Mouse (Mus musculus): ENCODE measurements at regions not wholly inside any gene's neighbourhood (a gene's known extent, or its start where the extent isn't known, plus 50 kb on each side); places are given as distances from the start of the nearest gene placed in this dataset.

- TF ChIP-seq CTCF (conservative IDR thresholded peaks at IDR 0.05), result no peak
- DNase-seq (ENCODE audit: low spot score in 2 of 2), result no peak
- no peak overlapping the region for H3K4me3 ChIP-seq
- H3K27ac ChIP-seq, result no peak overlapping the region
Observed at GRCm38 (mm10) chr16:24296790-24297189, 96.5 kb upstream of the Lpp start.

GRCm38 (mm10) chr16:24295626-24296440 is 97.5 kb upstream of the Lpp start:
- Histone ChIP-seq H3K27ac (no peak overlapping the region), H3K4me3 (no peak overlapping the region)
- TF ChIP-seq CTCF (conservative IDR thresholded peaks at IDR 0.05), result no peak
- no peak for DNase-seq (ENCODE audit: low spot score in 2 of 2)

GRCm38 (mm10) chr16:24284215-24284614 is 109.1 kb upstream of the Lpp start:
- DNase-seq (ENCODE audit: low spot score in 2 of 2), result no peak
- H3K27ac ChIP-seq, result no peak overlapping the region
- no peak overlapping the region for H3K4me3 ChIP-seq
- no peak for TF ChIP-seq CTCF (conservative IDR thresholded peaks at IDR 0.05)

- TF ChIP-seq CTCF (conservative IDR thresholded peaks at IDR 0.05), result peak; percentile 69
- H3K27ac ChIP-seq, result peak overlapping the region; percentile 91
- H3K4me3 ChIP-seq, result no peak overlapping the region
- peak; percentile 84 to 95 for DNase-seq (ENCODE audit: low spot score in 2 of 2)
Observed at GRCm38 (mm10) chr16:24282194-24282683, 111.1 kb upstream of the Lpp start.

GRCm38 (mm10) chr16:24281561-24281960 is 111.7 kb upstream of the Lpp start:
- no peak for TF ChIP-seq CTCF (conservative IDR thresholded peaks at IDR 0.05)
- DNase-seq (ENCODE audit: low spot score in 2 of 2), result no peak
- Histone ChIP-seq H3K27ac (peak overlapping the region; percentile 91), H3K4me3 (no peak overlapping the region)

GRCm38 (mm10) chr16:24277857-24278256 is 115.5 kb upstream of the Lpp start:
- DNase-seq (ENCODE audit: low spot score in 2 of 2), result no peak
- Histone ChIP-seq H3K4me3 (no peak overlapping the region), H3K27ac (no peak overlapping the region)
- TF ChIP-seq CTCF (conservative IDR thresholded peaks at IDR 0.05), result no peak

GRCm38 (mm10) chr16:24262701-24263100 is 130.6 kb upstream of the Lpp start:
- no peak for TF ChIP-seq CTCF (conservative IDR thresholded peaks at IDR 0.05)
- DNase-seq (ENCODE audit: low spot score in 2 of 2), result no peak
- Histone ChIP-seq H3K27ac (no peak overlapping the region), H3K4me3 (no peak overlapping the region)

- no peak for TF ChIP-seq CTCF (conservative IDR thresholded peaks at IDR 0.05)
- Histone ChIP-seq H3K27ac (no peak overlapping the region), H3K4me3 (no peak overlapping the region)
- no peak for DNase-seq (ENCODE audit: low spot score in 2 of 2)
Observed at GRCm38 (mm10) chr16:24259711-24260230, 133.5 kb upstream of the Lpp start.

GRCm38 (mm10) chr16:24258991-24259390 is 134.3 kb upstream of the Lpp start:
- Histone ChIP-seq H3K4me3 (no peak overlapping the region), H3K27ac (no peak overlapping the region)
- DNase-seq (ENCODE audit: low spot score in 2 of 2), result no peak
- no peak for TF ChIP-seq CTCF (conservative IDR thresholded peaks at IDR 0.05)

GRCm38 (mm10) chr16:24255037-24255436 is 138.3 kb upstream of the Lpp start:
- DNase-seq (ENCODE audit: low spot score in 2 of 2), result no peak
- TF ChIP-seq CTCF (conservative IDR thresholded peaks at IDR 0.05), result no peak
- Histone ChIP-seq H3K27ac (no peak overlapping the region), H3K4me3 (no peak overlapping the region)

- no peak for DNase-seq (ENCODE audit: low spot score in 2 of 2)
- Histone ChIP-seq H3K27ac (no peak overlapping the region), H3K4me3 (no peak overlapping the region)
- no peak for TF ChIP-seq CTCF (conservative IDR thresholded peaks at IDR 0.05)
Observed at GRCm38 (mm10) chr16:24254590-24254989, 138.7 kb upstream of the Lpp start.

- DNase-seq (ENCODE audit: low spot score in 2 of 2), result no peak
- no peak overlapping the region for H3K4me3 ChIP-seq
- TF ChIP-seq CTCF (conservative IDR thresholded peaks at IDR 0.05), result no peak
- no peak overlapping the region for H3K27ac ChIP-seq
Observed at GRCm38 (mm10) chr16:24254143-24254542, 139.2 kb upstream of the Lpp start.

GRCm38 (mm10) chr16:24247291-24247690 is 146.0 kb upstream of the Lpp start:
- Histone ChIP-seq H3K4me3 (no peak overlapping the region), H3K27ac (no peak overlapping the region)
- no peak for TF ChIP-seq CTCF (conservative IDR thresholded peaks at IDR 0.05)
- no peak for DNase-seq (ENCODE audit: low spot score in 2 of 2)

GRCm38 (mm10) chr16:24238075-24238555 is 155.2 kb upstream of the Lpp start:
- Histone ChIP-seq H3K4me3 (no peak overlapping the region), H3K27ac (peak overlapping the region; percentile 51)
- TF ChIP-seq CTCF (conservative IDR thresholded peaks at IDR 0.05), result no peak
- DNase-seq (ENCODE audit: low spot score in 2 of 2), result peak in 1 of 2 experiments; percentile 30

Measured in layer of hippocampus, adult 2 months (tissue).